Mouse (Mus musculus) E14TG2a.4 (cell line): ENCODE measurements around the gene Gorasp2.

Experiments
- CTCF ChIP-seq: conservative IDR thresholded peaks from 2 replicates; pipeline ENCODE4 v1.5.1; 2014; ENCODE audit warnings: low read length
- POU5F1 ChIP-seq: IDR thresholded peaks from 2 replicates; pipeline ENCODE4 v1.6.1; 2014; ENCODE audit warnings: low read length, borderline replicate concordance

- no peak for TF ChIP-seq CTCF
- TF ChIP-seq POU5F1, result no peak
These were observed 34.3 kb downstream of the Gorasp2 start for GRCm38 (mm10) chr2:70695712-70696111.
